Mouse (Mus musculus) cerebellum, adult 2 months (tissue): ENCODE measurements around the gene Nfkbid. TPM values are rescaled to one million over a fixed set of nuclear protein-coding genes. Genes with fewer than 3 reads are reported as not detected.

Experiments
- DNase-seq, 2 experiments: peaks; one replicate each; pipeline ENCODE4 v3.0.0; 2021
- H3K27ac ChIP-seq: fragments of 200-500 bp; 2 replicates; pipeline ENCODE4 v1.5.1; 2012; ENCODE audit warnings: low read length, control low read depth, inconsistent platforms; ENCODE audit not compliant: insufficient read depth
- H3K27me3 ChIP-seq: fragments of 200-500 bp; 2 replicates; pipeline ENCODE4 v1.6.1; 2012; ENCODE audit warnings: inconsistent platforms, mild to moderate bottlenecking, low read length, moderate library complexity; ENCODE audit not compliant: control insufficient read depth, insufficient read depth
- H3K4me1 ChIP-seq: fragments of 200-500 bp; 2 replicates; pipeline ENCODE4 v1.6.1; 2011; ENCODE audit warnings: low read length; ENCODE audit not compliant: control insufficient read depth, insufficient read depth
- H3K4me3 ChIP-seq: fragments of 200-500 bp; replicated peaks from 2 replicates; pipeline ENCODE3; 2011; ENCODE audit warnings: mild to moderate bottlenecking, low read depth, low read length, control low read depth; ENCODE audit not compliant: insufficient read depth
- CTCF ChIP-seq: fragments of 200-500 bp; IDR thresholded peaks from 2 replicates; pipeline ENCODE4 v1.5.1; 2011; ENCODE audit warnings: low read depth, mild to moderate bottlenecking, control low read depth, low read length, moderate library complexity, borderline replicate concordance; ENCODE audit not compliant: insufficient read depth
- POLR2A ChIP-seq: fragments of 200-500 bp; IDR thresholded peaks from 2 replicates; pipeline ENCODE4 v1.6.1; 2011; ENCODE audit warnings: low read length, control low read depth, borderline replicate concordance; ENCODE audit not compliant: insufficient read depth
- WGBS: fragments of 180-500 bp; shearing (Covaris S2); methylation state at CpG from one replicate; pipeline ENCODE4 v1.1.7; 2018; 5-methylcytosine and 5-hydroxymethylcytosine counted together
- polyA plus RNA-seq: library from polyadenylated mRNA; depleted of rRNA; stranded (reverse); fragments of >200 nt; gene quantifications from 2 replicates; pipeline ENCODE4 v1.2.3, GENCODE M21; 2012

Nfkbid gene
- polyA plus RNA-seq, 1 experiment: 5.1 TPM

GRCm38 (mm10) chr7:30431793-30432192 lies 10.3 kb downstream of the Nfkbid start:
- Histone ChIP-seq H3K27me3 (no peaks in the 10 kb centered on the region), H3K27ac (peak overlapping the region; percentile 98), H3K4me3 (no peak overlapping the region), H3K4me1 (peaks cover 6% of the 10 kb centered on the region; the same call in 1 of the 2 replicates)
- WGBS: 0% methylated on average over 3 of the region's 3 CpGs
- peak; percentile 80 for TF ChIP-seq CTCF
- TF ChIP-seq POLR2A: peak; percentile 21; the same call in 1 of the 2 replicates
- DNase-seq: peak; percentile 90 to 95

- H3K27me3 ChIP-seq: no peaks in the 10 kb centered on the region
- H3K4me3 ChIP-seq: no peak overlapping the region
- H3K27ac ChIP-seq: no peak overlapping the region
- DNase-seq: no peak
- 26% methylated on average over 10 of the region's 10 CpGs for WGBS
- H3K4me1 ChIP-seq: peaks cover 6% of the 10 kb centered on the region; the same call in 1 of the 2 replicates
- TF ChIP-seq CTCF: no peak
- TF ChIP-seq POLR2A: no peak
Observed at GRCm38 (mm10) chr7:30434238-30434637, 12.7 kb downstream of the Nfkbid start.

DNA sequence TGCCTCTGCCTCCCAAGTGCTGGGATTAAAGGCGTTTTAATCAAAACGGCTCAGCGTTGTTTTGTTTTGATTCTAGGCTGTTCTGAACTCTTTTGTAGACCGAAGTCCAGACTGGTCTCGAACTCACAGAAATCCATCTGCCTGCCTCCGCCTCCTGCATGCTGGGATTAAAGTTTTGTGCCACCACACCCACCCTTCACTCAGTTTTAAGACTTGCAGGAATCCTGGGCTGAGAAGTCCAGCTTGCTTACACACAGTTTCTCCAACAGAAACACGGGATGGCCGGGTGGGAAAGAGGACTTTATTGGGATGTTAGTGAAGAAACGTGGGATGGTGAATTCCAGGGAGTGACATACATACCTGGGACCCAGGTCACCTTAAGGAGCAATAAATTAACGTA lies 13.2 kb downstream of the Nfkbid start:
- WGBS: 75% methylated on average over 10 of the region's 10 CpGs
- H3K4me1 ChIP-seq: peaks cover 6% of the 10 kb centered on the region; the same call in 1 of the 2 replicates
- TF ChIP-seq POLR2A (no peak), CTCF (no peak)

DNA sequence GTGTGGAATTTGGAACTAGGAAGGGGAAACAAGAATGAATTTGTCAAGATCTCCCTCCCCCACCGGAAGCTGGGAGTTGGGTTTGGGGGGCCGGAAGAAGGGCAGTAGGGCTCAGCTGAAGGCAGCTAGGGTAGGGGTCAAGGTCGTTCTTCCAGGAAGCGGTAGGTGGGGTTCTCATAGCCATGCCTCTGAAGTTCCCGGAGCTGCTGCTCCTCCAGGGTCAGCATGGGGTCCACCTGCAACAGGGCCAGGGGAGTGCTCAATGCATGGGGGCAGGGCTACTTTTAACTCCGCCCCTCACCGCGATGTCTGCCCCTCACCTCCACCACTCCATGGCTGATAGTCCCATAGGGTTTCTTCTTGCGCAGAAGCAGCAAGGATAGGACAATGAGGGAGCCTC lies 13.6 kb downstream of the Nfkbid start:
- TF ChIP-seq POLR2A (no peak), CTCF (no peak)
- Histone ChIP-seq H3K4me3 (no peak overlapping the region), H3K27me3 (no peaks in the 10 kb centered on the region), H3K27ac (no peak overlapping the region), H3K4me1 (peaks cover 6% of the 10 kb centered on the region; the same call in 1 of the 2 replicates)
- 61% methylated on average over 9 of the region's 9 CpGs for WGBS
- DNase-seq: no peak

More for the DNA sequence above, 13.2 kb downstream of the Nfkbid start:
- peak in 1 of 2 experiments; percentile 7 for DNase-seq
- H3K27ac ChIP-seq: no peak overlapping the region
- H3K4me3 ChIP-seq: no peak overlapping the region
- no peaks in the 10 kb centered on the region for H3K27me3 ChIP-seq

GRCm38 (mm10) chr7:30436879-30437278 lies 15.3 kb downstream of the Nfkbid start:
- Histone ChIP-seq H3K27ac (no peak overlapping the region), H3K27me3 (no peaks in the 10 kb centered on the region), H3K4me1 (peaks cover 3% of the 10 kb centered on the region; the same call in 1 of the 2 replicates), H3K4me3 (no peak overlapping the region)
- no peak for TF ChIP-seq CTCF
- DNase-seq: no peak
- 52% methylated on average over 10 of the region's 10 CpGs for WGBS

GRCm38 (mm10) chr7:30439734-30440133 lies 18.2 kb downstream of the Nfkbid start:
- DNase-seq: no peak
- Histone ChIP-seq H3K4me3 (no peak overlapping the region), H3K4me1 (0 out of 2 replicates have a peak, but pooled peaks cover 3% of the 10 kb centered on the region), H3K27me3 (no peaks in the 10 kb centered on the region), H3K27ac (no peak overlapping the region)
- TF ChIP-seq POLR2A: no peak
- TF ChIP-seq CTCF: no peak
- 80% methylated on average over 13 of the region's 13 CpGs for WGBS

GRCm38 (mm10) chr7:30440697-30441096 lies 19.2 kb downstream of the Nfkbid start:
- TF ChIP-seq CTCF (peak; percentile 88), POLR2A (no peak)
- WGBS: 21% methylated on average over 5 of the region's 5 CpGs
- H3K4me1 ChIP-seq: 0 out of 2 replicates have a peak, but pooled peaks cover 3% of the 10 kb centered on the region
- H3K27me3 ChIP-seq: no peaks in the 10 kb centered on the region
- peak; percentile 57 to 68 for DNase-seq
- no peak overlapping the region for H3K27ac ChIP-seq
- no peak overlapping the region for H3K4me3 ChIP-seq

GRCm38 (mm10) chr7:30443696-30444095 lies 22.2 kb downstream of the Nfkbid start:
- TF ChIP-seq POLR2A (no peak), CTCF (no peak)
- whole genome bisulfite sequencing: 37% methylated on average over 9 of the region's 9 CpGs
- no peaks in the 10 kb centered on the region for H3K27me3 ChIP-seq
- no peak overlapping the region for H3K4me3 ChIP-seq
- no peak for DNase-seq
- no peak overlapping the region for H3K27ac ChIP-seq
- 0 out of 2 replicates have a peak, but pooled peaks cover 3% of the 10 kb centered on the region for H3K4me1 ChIP-seq
